Mouse (Mus musculus) neural tube, embryonic 14.5 days (tissue): ENCODE data around the gene Vmn2r50. TPM values are rescaled to one million over a fixed set of nuclear protein-coding genes. Genes with fewer than 3 reads are reported as not detected.
"Not testable (repeated sequence)": the region's sequence is repeated elsewhere in the genome, so short reads cannot be mapped to it uniquely, and the experiment has no call there.

Experiments
- ATAC-seq: fragments of 200-750 bp; cut with Nextera tagmentation; 2 replicates; pipeline ENCODE4 v1.8.0; 2017; ENCODE audit warnings: low read depth, mild to moderate bottlenecking, moderate TSS enrichment, moderate library complexity
- H3K27ac ChIP-seq: fragments of 300-500 bp; sonication (generic); 2 replicates; pipeline ENCODE4 v1.5.1; 2014; ENCODE audit warnings: low read depth, mild to moderate bottlenecking, control low read depth, low read length, moderate library complexity, mixed read lengths
- H3K27me3 ChIP-seq: fragments of 300-500 bp; sonication (generic); 2 replicates; pipeline ENCODE4 v1.6.1; 2014; ENCODE audit warnings: low read length; ENCODE audit not compliant: control insufficient read depth, insufficient read depth
- H3K36me3 ChIP-seq: fragments of 300-500 bp; sonication (generic); 2 replicates; pipeline ENCODE4 v1.6.1; 2014; ENCODE audit warnings: low read length, mixed read lengths; ENCODE audit not compliant: control insufficient read depth, insufficient read depth
- H3K4me1 ChIP-seq: fragments of 300-500 bp; sonication (generic); 2 replicates; pipeline ENCODE4 v1.6.1; 2014; ENCODE audit warnings: low read length; ENCODE audit not compliant: control insufficient read depth, insufficient read depth
- H3K4me2 ChIP-seq: fragments of 300-500 bp; sonication (generic); 2 replicates; pipeline ENCODE4 v1.6.1; 2014; ENCODE audit warnings: mild to moderate bottlenecking, low read depth, low read length, control low read depth
- H3K4me3 ChIP-seq: fragments of 300-500 bp; sonication (generic); 2 replicates; pipeline ENCODE4 v1.5.1; 2014; ENCODE audit warnings: low read depth, low read length, control low read depth, mixed read lengths
- H3K9ac ChIP-seq: fragments of 300-500 bp; sonication (generic); replicated peaks from 2 replicates; pipeline ENCODE4 v1.6.1; 2014; ENCODE audit warnings: low read depth, mild to moderate bottlenecking, control low read depth, low read length, mixed read lengths
- H3K9me3 ChIP-seq: fragments of 300-500 bp; sonication (generic); 2 replicates; pipeline ENCODE4 v1.6.1; 2016; ENCODE audit warnings: low read length; ENCODE audit not compliant: control insufficient read depth
- WGBS: fragments of 180-500 bp; shearing (Covaris S2); extraction: QIAGEN DNeasy Blood & Tissue Kit; methylation state at CpG from one replicate; pipeline ENCODE4 v1.1.7; 2014; 5-methylcytosine and 5-hydroxymethylcytosine counted together
- polyA plus RNA-seq: library from polyadenylated mRNA; unstranded; fragments of >200 nt; fragmentation: Nextera tagmentation; extraction: Ambion mirVana; gene quantifications from 2 replicates; pipeline ENCODE4 v1.2.1, GENCODE M21; 2014

The Vmn2r50 gene
- not detected in 2 replicates for polyA plus RNA-seq

GRCm38 (mm10) chr7:10053196-10053595 is at the start of gene Vmn2r50:
Vmn2r50 (minus strand) TSS chr7:10053296.
- not testable (repeated sequence) for H3K36me3 ChIP-seq, H3K9me3 ChIP-seq, H3K4me2 ChIP-seq, ATAC-seq, H3K27me3 ChIP-seq, H3K4me3 ChIP-seq, H3K27ac ChIP-seq, H3K4me1 ChIP-seq, H3K9ac ChIP-seq

GRCm38 (mm10) chr7:9992157-9992556 is 60.9 kb downstream of the Vmn2r50 start, which contains the start of gene Vmn2r49:
Vmn2r49 (minus strand) TSS chr7:9992257.
- not testable (repeated sequence) for H3K27ac ChIP-seq, ATAC-seq, H3K4me3 ChIP-seq, H3K9me3 ChIP-seq, H3K4me1 ChIP-seq, H3K36me3 ChIP-seq, H3K27me3 ChIP-seq, H3K4me2 ChIP-seq, H3K9ac ChIP-seq
- WGBS: no CpG with 5 or more reads among the region's 2 CpGs

Other genes starting within 250 kb of the Vmn2r50 start
- not detected in 2 replicates for gene Vmn2r47, start 212.0 kb downstream of the Vmn2r50 start, polyA plus RNA-seq
- not detected in 2 replicates for gene Vmn2r48, start 99.7 kb downstream of the Vmn2r50 start, polyA plus RNA-seq
- not detected in 2 replicates for gene Vmn2r49, start 61.0 kb downstream of the Vmn2r50 start, polyA plus RNA-seq
- gene Vmn2r51, start 52.4 kb upstream of the Vmn2r50 start, polyA plus RNA-seq: not detected in 2 replicates
- not detected in 2 replicates for gene Vmn2r52, start 123.3 kb upstream of the Vmn2r50 start, polyA plus RNA-seq
- gene Vmn1r66, start 224.7 kb upstream of the Vmn2r50 start, polyA plus RNA-seq: not detected in 2 replicates